Mouse (Mus musculus) thymus, postnatal 25 days (tissue): ENCODE results near the gene Zfp423.

Source experiments
- DNase-seq: peaks from one replicate; pipeline ENCODE4 v3.0.0; 2022

Zfp423 gene

DNA sequence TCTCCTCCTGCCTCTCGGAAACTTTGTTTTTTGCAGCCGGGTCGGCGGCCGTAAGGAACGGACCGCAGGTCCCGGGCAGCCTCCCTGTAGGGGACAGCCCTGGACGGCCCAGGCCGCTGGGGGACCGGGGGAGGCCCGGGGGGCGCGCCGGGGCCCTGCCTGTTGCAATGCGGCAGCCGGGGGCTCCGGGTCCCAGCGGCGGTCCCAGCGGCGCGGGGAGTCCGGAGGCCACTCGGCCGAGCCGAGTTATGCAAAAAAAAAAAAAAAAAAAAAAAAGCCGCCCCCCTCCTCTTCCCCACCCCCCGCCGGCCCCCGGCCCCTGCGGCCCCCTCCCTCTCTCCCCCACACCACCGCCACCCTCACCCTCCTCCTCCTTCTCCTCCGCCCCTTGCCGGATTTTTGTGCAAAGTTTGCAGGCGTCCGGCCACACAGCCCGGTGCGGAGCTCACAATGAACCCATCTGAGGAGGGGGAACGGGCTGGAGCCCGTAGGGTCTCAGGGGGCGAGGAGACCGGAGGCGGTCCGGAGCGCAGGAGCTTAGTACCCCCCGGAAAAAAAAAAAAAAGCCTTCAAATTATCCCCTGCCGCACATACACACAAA is at the start of gene Zfp423:
Gene Zfp423, minus strand, starts transcription at position 276 of the 601 bp plus-strand sequence.
- no peak for DNase-seq

DNA sequence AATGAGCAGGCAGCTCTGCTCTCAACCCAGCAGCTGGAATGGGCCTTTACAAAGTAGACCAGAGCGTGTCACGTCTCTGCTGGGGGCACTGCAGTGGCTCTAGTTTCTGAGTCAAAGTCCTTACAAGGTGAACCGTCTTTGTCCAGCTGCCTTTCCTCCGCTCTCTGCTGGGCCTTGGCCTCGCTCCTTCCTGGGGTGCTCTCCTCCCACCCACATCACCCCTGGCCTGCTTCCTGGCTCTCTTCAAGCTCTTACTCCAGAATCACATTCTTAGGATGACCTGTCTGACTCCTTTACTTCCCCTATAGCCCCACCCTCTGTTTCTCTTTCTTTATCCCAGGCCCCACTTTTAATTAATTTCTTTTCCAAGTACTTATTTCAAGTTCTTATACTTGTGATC is 47.4 kb upstream of the Zfp423 start:
- DNase-seq, result no peak

DNA sequence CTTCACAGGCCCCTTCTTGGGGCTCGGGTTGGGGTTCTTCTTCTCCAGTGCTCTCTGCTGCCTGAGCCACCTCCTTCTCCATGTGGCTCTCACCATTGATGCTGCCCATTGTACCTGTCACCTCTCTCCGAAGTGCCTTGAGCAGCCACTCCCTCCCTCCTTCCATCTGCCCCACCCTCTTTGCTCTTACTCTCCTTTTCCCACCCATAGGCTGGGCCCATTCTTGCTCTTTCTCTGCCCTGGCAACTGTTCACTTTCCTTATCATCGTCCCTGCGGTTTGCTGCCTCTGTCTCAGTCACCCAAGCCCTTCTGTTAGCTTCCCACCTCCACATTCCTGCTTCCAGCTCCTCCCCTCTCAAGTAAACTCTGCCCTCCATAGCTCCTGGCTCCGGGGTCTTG is 25.4 kb upstream of the Zfp423 start:
- DNase-seq, result no peak

GRCm38 (mm10) chr8:87984032-87984431 is 24.6 kb upstream of the Zfp423 start:
- no peak for DNase-seq

DNA sequence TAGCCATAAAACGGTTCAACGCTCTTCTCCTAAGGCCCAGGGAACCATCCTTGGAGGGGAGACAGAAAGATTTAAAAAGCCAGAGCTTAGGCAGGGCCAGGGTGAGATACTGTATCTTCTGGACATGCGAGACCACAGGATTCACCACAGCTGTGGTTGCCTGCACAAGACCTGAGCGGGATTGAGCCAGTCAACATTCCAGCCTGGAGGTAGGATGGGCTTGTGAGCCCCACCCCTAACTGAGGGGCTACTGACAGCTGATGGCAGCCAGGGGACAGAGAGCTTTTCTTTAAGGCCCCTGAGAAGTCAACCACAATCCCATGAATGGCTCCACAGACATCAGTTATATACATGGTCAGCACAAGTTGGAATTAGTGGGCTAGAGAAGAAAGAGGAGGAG is 23.5 kb upstream of the Zfp423 start:
- no peak for DNase-seq

- no peak for DNase-seq
Observed at GRCm38 (mm10) chr8:87975466-87975809, 16.0 kb upstream of the Zfp423 start.

GRCm38 (mm10) chr8:87974759-87975465 is 15.5 kb upstream of the Zfp423 start:
- no peak for DNase-seq

GRCm38 (mm10) chr8:87974122-87974758 is 14.8 kb upstream of the Zfp423 start:
- no peak for DNase-seq

GRCm38 (mm10) chr8:87967866-87968620 is 8.6 kb upstream of the Zfp423 start:
- no peak for DNase-seq

DNA sequence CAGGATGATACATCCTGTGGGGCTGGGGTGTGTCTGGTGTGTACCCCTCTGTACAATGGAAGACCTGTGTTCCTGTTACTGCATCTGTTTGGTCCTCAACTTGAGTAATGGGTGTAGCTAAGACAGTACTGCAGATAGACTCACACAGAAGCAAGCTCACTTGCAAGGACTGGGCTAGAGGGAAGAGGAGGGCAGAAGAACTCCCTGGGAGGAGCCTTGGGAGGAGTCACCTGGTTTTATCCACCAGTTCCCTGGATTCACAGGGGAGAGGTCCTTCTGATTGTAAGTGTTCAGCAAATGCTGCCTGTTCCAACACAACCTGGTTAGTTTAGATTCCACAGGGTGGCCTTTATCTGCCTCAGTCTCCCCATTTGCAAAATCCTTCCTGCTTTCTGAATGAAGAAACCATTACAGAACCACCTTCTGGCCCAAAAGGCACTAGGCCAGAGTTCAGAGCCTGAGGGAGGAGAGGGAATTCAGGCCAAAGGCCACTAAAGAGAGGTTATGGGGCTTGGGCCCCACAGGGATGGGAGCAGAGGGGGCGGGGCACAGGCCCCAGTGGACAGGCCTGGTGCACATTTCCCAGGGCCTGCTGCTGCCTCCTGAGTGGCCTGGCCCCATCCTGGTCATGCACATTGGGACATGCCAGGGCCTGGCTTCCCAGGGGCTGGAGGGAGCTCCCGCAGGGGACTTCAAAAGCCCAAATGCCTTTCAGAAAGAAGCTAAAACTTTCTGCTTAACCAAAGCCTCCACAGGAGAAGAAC is 7.8 kb upstream of the Zfp423 start:
- DNase-seq, result no peak

DNA sequence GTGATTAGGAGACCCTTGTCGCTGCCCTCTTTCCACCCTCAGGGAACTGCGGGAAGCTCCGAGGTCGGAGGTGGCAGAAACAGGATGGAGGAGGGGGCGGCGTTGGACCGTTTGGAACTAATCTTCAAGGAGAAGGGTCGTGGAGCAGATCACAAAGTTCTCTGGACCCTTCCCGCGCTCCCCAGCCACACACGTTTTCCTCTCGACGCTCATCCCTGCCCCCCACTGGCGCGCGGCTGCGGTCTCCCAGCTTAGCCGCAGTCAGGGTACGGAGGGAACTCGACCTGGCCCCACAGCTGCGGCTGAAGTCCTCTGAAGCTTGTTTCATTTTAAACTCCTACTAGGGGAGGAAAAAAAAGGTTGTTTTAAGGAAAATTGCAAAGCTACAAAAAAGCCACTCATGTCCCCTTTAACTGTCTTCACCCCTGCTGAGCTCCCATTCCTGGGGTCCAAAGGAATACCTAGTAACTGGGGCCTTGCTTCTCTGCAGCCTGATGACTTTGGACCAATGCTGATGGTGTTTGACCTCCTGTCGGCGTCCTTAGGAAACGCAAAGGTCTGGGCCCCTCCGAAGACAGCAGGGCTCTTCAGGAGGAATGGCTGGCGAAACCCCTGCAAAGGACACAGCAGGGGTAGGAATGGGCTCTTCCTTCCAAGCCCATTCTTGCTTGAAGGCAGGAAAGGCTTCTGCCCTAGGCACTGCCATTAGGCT is 3.3 kb upstream of the Zfp423 start:
- no peak for DNase-seq

GRCm38 (mm10) chr8:87961680-87962513 is 2.5 kb upstream of the Zfp423 start:
- no peak for DNase-seq

- no peak for DNase-seq
Observed at GRCm38 (mm10) chr8:87961108-87961507, 1.7 kb upstream of the Zfp423 start.

DNA sequence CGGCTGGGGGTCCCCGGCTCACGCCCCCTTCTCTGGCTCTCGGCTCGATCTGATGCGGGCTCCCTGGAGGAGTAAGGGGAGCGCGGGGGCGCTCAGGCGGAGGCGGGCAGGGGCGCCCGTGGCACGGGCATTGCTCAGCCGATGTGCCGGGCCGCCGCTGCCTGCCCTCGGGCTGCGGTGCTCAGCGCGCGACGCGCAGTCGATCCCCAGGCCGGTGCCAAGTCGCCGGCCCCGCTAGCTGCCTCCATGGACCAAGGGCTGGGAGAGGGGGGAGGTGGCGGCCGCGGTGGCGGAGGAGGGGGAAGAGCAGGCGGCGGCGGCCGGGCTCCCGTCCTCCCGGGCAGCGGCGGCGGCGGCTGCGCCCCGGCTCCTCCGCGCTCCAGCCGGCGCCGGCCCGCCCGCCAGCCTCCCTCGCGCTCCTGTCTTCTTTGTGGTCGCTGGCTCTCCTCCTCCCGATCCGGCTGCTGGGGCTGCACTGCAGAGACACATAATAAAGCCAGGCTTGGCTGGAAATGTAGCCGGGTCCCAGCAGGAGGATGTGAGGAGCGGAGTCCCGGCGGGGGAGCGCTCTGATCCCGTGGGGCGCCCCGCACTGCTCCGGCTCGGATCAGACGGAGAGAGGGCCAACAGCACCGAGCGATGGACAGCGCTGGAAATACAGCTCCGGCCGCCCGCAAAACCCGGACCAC is 810 bp upstream of the Zfp423 start:
- no peak for DNase-seq

- no peak for DNase-seq
Observed at GRCm38 (mm10) chr8:87958451-87959319, 710 bp downstream of the Zfp423 start.

DNA sequence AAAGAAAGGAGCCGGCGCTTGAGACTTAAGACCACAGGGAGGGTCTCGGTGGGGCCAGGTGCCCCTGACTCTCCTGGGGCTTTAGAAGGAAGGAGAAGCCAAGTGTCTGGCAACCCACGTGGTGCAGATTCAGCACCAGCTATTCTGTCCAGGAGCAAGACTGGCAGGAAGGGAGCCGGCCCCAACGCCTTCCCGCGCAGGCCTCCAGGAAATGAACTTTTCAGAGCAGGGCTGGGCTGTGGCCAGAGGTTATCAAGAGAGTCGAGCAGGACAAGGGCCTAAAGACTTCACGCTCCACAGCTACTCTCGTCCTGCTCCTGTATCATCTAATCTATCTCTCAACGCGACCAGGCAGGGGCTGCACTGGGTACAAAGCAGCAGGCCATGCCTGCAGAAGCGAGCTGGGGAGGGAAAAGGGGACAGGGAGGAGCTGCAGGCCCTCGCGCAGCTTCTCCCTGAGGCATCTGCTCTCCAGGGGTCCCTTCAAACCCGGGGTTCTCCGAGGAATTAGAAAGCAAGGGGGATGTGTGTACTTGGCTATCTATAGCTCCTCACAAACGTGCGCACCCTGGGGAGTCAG is 1.4 kb downstream of the Zfp423 start:
- DNase-seq, result no peak

- no peak for DNase-seq
Observed at GRCm38 (mm10) chr8:87956001-87956400, 3.4 kb downstream of the Zfp423 start.

DNA sequence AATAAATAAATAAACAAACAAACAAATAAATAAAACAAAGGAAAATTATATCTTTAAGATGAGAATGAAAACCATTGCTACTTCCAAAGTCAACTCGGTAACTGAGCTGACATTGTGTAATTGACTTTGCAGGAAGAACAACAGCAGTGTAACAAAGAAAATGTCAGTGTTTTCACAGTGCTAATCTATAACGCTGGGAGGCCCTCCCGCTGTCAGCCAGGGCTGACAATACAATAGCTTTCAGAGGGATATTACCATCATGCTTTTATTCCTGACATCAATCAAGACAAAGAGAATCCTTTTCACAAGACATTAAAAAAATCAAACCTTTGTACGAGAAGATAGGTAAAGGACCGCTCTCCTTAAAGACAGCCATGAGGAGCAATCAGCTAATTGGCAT is 5.9 kb downstream of the Zfp423 start:
- DNase-seq, result no peak

GRCm38 (mm10) chr8:87952298-87952697 is 7.1 kb downstream of the Zfp423 start:
- DNase-seq, result no peak
